Mouse (Mus musculus) neural tube, embryonic 14.5 days (tissue): Measurements from ENCODE around the gene Tmem150c. TPM values are rescaled to one million over a fixed set of nuclear protein-coding genes. Genes with fewer than 3 reads are reported as not detected.

Experiments
- ATAC-seq: fragments of 200-750 bp; cut with Nextera tagmentation; 2 replicates; pipeline ENCODE4 v1.8.0; 2017; ENCODE audit warnings: low read depth, mild to moderate bottlenecking, moderate TSS enrichment, moderate library complexity
- H3K27ac ChIP-seq: fragments of 300-500 bp; sonication (generic); 2 replicates; pipeline ENCODE4 v1.5.1; 2014; ENCODE audit warnings: low read depth, mild to moderate bottlenecking, control low read depth, low read length, moderate library complexity, mixed read lengths
- H3K27me3 ChIP-seq: fragments of 300-500 bp; sonication (generic); 2 replicates; pipeline ENCODE4 v1.6.1; 2014; ENCODE audit warnings: low read length; ENCODE audit not compliant: control insufficient read depth, insufficient read depth
- H3K36me3 ChIP-seq: fragments of 300-500 bp; sonication (generic); 2 replicates; pipeline ENCODE4 v1.6.1; 2014; ENCODE audit warnings: low read length, mixed read lengths; ENCODE audit not compliant: control insufficient read depth, insufficient read depth
- H3K4me1 ChIP-seq: fragments of 300-500 bp; sonication (generic); 2 replicates; pipeline ENCODE4 v1.6.1; 2014; ENCODE audit warnings: low read length; ENCODE audit not compliant: control insufficient read depth, insufficient read depth
- H3K4me2 ChIP-seq: fragments of 300-500 bp; sonication (generic); 2 replicates; pipeline ENCODE4 v1.6.1; 2014; ENCODE audit warnings: mild to moderate bottlenecking, low read depth, low read length, control low read depth
- H3K4me3 ChIP-seq: fragments of 300-500 bp; sonication (generic); 2 replicates; pipeline ENCODE4 v1.5.1; 2014; ENCODE audit warnings: low read depth, low read length, control low read depth, mixed read lengths
- H3K9ac ChIP-seq: fragments of 300-500 bp; sonication (generic); replicated peaks from 2 replicates; pipeline ENCODE4 v1.6.1; 2014; ENCODE audit warnings: low read depth, mild to moderate bottlenecking, control low read depth, low read length, mixed read lengths
- H3K9me3 ChIP-seq: fragments of 300-500 bp; sonication (generic); 2 replicates; pipeline ENCODE4 v1.6.1; 2016; ENCODE audit warnings: low read length; ENCODE audit not compliant: control insufficient read depth
- WGBS: fragments of 180-500 bp; shearing (Covaris S2); extraction: QIAGEN DNeasy Blood & Tissue Kit; methylation state at CpG from one replicate; pipeline ENCODE4 v1.1.7; 2014; 5-methylcytosine and 5-hydroxymethylcytosine counted together
- polyA plus RNA-seq: library from polyadenylated mRNA; unstranded; fragments of >200 nt; fragmentation: Nextera tagmentation; extraction: Ambion mirVana; gene quantifications from 2 replicates; pipeline ENCODE4 v1.2.1, GENCODE M21; 2014

Gene Tmem150c
- polyA plus RNA-seq, 1 experiment from 2014 or later: 22.3 TPM

DNA sequence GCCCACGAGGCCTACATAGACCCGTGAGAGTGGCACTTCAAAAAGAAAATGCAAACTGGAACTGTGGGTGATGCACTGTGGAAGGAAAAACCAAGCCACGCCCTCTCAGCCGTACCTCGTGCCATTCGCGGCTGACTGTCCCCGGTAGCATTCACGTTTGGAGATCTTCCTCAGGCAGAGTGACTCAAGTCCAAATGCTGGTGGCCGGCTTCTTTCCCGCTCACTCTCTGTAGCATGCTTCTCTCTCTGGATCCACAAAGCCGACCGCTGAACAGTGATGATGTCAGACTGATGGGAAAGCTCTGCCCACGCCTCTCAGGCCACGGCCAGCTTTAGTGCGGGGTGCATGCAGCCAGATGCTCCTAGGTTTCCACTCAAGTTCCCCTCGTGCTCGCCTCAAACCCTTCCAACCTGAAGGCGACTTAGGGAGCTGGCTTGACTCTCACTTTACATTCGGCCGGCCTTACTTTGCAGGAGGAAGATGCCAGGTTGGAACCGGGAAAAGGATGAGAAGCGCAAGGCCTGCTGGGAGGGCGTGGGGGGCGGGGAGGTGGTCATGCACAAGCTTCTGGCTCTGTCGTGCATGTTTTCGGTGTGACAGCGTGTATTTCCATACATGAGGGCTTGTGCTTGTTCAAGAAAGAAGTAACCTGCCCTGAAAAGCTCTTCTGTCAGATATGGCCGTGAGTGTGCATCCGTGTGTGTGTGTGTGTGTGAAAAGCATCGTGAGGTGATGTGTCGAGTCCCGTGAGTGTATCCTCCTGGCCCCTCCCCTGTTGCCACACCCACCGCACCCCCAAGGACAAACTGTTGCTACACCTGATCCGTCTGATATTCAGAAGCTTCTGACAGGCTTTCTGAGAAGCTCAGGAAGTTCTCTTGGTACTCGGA is 80.3 kb downstream of the Tmem150c start:
- Histone ChIP-seq H3K36me3 (no peaks in the 10 kb centered on the region), H3K4me2 (peak overlapping the region; percentile 32), H3K4me3 (peak overlapping the region; percentile 9; the same call in 1 of the 2 replicates), H3K9me3 (no peaks in the 10 kb centered on the region), H3K9ac (peak overlapping the region; percentile 21; the same call in 1 of the 2 replicates), H3K27me3 (no peaks in the 10 kb centered on the region), H3K27ac (no peak overlapping the region), H3K4me1 (no peaks in the 10 kb centered on the region)
- ATAC-seq: peak; percentile 42; the same call in 1 of the 2 replicates
- 36% methylated on average over 36 of the region's 36 CpGs for WGBS

- no peak overlapping the region for H3K9ac ChIP-seq
- 0 out of 2 replicates have a peak, but pooled peaks cover 3% of the 10 kb centered on the region for H3K36me3 ChIP-seq
- ATAC-seq: no peak
- WGBS: 64% methylated on average over 4 of the region's 4 CpGs
- H3K27me3 ChIP-seq: no peaks in the 10 kb centered on the region
- no peaks in the 10 kb centered on the region for H3K9me3 ChIP-seq
- H3K4me3 ChIP-seq: no peak overlapping the region
- H3K4me1 ChIP-seq: no peaks in the 10 kb centered on the region
- no peak overlapping the region for H3K4me2 ChIP-seq
- H3K27ac ChIP-seq: no peak overlapping the region
Measured at GRCm38 (mm10) chr5:100074571-100074970, 85.0 kb downstream of the Tmem150c start.

DNA sequence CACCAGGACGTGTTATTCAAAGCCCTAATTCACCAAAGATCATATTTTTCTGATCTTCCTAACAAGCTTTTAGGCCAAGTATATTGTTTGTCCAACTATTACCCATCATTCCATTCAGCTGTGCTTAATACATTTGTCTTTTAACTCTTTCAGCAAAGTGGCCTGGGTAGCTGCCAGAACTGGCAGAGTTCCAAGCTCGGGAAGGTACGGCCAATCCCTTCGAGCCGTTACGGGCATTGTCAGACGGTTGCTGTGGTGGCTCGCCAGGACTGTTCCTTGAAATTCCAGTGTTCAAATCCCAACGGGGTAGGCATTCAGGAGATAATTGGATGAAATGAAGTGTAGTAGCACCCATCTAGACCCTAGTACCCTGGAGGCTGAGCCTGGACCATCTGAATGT is 87.1 kb downstream of the Tmem150c start:
- H3K4me1 ChIP-seq: no peaks in the 10 kb centered on the region
- 56% methylated on average over 9 of the region's 9 CpGs for WGBS
- no peak overlapping the region for H3K9ac ChIP-seq
- H3K27me3 ChIP-seq: no peaks in the 10 kb centered on the region
- no peak overlapping the region for H3K27ac ChIP-seq
- no peak overlapping the region for H3K4me2 ChIP-seq
- peaks cover 15% of the 10 kb centered on the region for H3K36me3 ChIP-seq
- ATAC-seq: no peak
- H3K9me3 ChIP-seq: no peaks in the 10 kb centered on the region
- no peak overlapping the region for H3K4me3 ChIP-seq

- no peak overlapping the region for H3K27ac ChIP-seq
- peaks cover 19% of the 10 kb centered on the region for H3K36me3 ChIP-seq
- H3K4me1 ChIP-seq: no peaks in the 10 kb centered on the region
- 88% methylated on average over 5 of the region's 5 CpGs for WGBS
- H3K9me3 ChIP-seq: no peaks in the 10 kb centered on the region
- no peaks in the 10 kb centered on the region for H3K27me3 ChIP-seq
- H3K9ac ChIP-seq: no peak overlapping the region
- H3K4me3 ChIP-seq: no peak overlapping the region
- no peak for ATAC-seq
- H3K4me2 ChIP-seq: no peak overlapping the region
Measured at GRCm38 (mm10) chr5:100071541-100071940, 88.1 kb downstream of the Tmem150c start.

DNA sequence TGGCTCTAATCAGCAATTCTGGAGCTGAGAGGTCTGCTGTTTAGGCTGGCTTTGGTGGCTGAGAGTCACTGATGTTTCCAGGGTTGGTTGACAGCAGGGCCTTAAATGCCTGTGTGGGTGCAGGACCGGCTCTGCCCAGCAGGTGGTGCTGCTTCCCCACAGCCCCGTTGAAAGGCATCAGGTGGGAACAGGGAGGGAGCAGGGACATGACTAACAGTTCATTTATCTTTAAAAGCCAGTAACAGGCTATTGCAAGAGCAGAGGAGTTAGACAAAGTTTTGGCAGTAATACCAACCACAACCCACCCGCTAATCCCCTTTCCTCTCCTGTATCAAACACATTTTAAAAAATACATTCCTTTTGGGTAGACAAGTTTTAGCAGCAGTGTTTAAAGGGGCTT is 89.4 kb downstream of the Tmem150c start:
- 30% methylated on average over 3 of the region's 3 CpGs for WGBS

DNA sequence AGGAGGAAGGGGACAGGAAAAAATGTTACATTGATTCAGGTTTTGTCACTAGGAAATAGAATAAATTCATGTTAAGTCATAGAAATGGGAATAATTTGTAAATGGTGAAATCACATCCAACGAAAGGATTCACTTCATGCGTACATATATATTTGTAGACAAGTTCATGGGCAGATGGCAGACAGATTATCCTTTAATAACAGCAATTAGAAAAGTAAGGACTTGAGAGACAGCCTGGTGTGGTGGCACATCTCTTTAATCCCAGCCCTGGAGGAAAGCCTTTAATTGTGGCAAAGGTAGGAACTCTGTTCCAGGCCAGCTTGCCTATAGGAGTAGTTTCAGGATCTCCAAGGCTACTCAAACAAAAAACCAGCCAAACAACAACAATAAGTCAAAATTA is 90.1 kb downstream of the Tmem150c start:
- 96% methylated on average over 2 of the region's 2 CpGs for WGBS
- peaks cover 24% of the 10 kb centered on the region for H3K36me3 ChIP-seq
- no peak overlapping the region for H3K4me3 ChIP-seq
- no peaks in the 10 kb centered on the region for H3K9me3 ChIP-seq
- no peak overlapping the region for H3K27ac ChIP-seq
- no peak overlapping the region for H3K4me2 ChIP-seq
- no peaks in the 10 kb centered on the region for H3K27me3 ChIP-seq
- ATAC-seq: no peak
- no peaks in the 10 kb centered on the region for H3K4me1 ChIP-seq
- H3K9ac ChIP-seq: no peak overlapping the region

More for the DNA sequence above, 89.4 kb downstream of the Tmem150c start:
- 0 out of 2 replicates have a peak, but pooled peaks have one; percentile 70 for ATAC-seq
- Histone ChIP-seq H3K36me3 (peaks cover 22% of the 10 kb centered on the region), H3K4me1 (no peaks in the 10 kb centered on the region), H3K27ac (no peak overlapping the region), H3K4me3 (no peak overlapping the region), H3K4me2 (no peak overlapping the region), H3K27me3 (no peaks in the 10 kb centered on the region), H3K9ac (no peak overlapping the region), H3K9me3 (no peaks in the 10 kb centered on the region)

- Histone ChIP-seq H3K27me3 (no peaks in the 10 kb centered on the region), H3K9ac (no peak overlapping the region), H3K4me1 (no peaks in the 10 kb centered on the region), H3K9me3 (no peaks in the 10 kb centered on the region), H3K27ac (no peak overlapping the region), H3K4me3 (no peak overlapping the region), H3K4me2 (no peak overlapping the region), H3K36me3 (peaks cover 36% of the 10 kb centered on the region)
- ATAC-seq: no peak
- WGBS: 94% methylated on average over 16 of the region's 16 CpGs
Measured at GRCm38 (mm10) chr5:100067579-100067978, 92.0 kb downstream of the Tmem150c start.

- Histone ChIP-seq H3K9me3 (no peaks in the 10 kb centered on the region), H3K27ac (no peak overlapping the region), H3K9ac (no peak overlapping the region), H3K4me1 (peaks cover 6% of the 10 kb centered on the region; the same call in 1 of the 2 replicates), H3K36me3 (peaks cover 47% of the 10 kb centered on the region), H3K27me3 (no peaks in the 10 kb centered on the region), H3K4me3 (no peak overlapping the region), H3K4me2 (no peak overlapping the region)
- no peak for ATAC-seq
- 97% methylated on average over 14 of the region's 14 CpGs for WGBS
Measured at GRCm38 (mm10) chr5:100060876-100061275, 98.7 kb downstream of the Tmem150c start.

- ATAC-seq: no peak
- Histone ChIP-seq H3K9me3 (no peaks in the 10 kb centered on the region), H3K9ac (no peak overlapping the region), H3K27ac (no peak overlapping the region; the same call in 1 of the 2 replicates), H3K4me3 (no peak overlapping the region), H3K36me3 (peaks cover 41% of the 10 kb centered on the region), H3K4me2 (no peak overlapping the region), H3K27me3 (no peaks in the 10 kb centered on the region), H3K4me1 (peaks cover 10% of the 10 kb centered on the region; the same call in 1 of the 2 replicates)
- 26% methylated on average over 6 of the region's 6 CpGs for WGBS
Measured at GRCm38 (mm10) chr5:100059326-100059725, 100.3 kb downstream of the Tmem150c start.
